Mouse (Mus musculus) limb, embryonic 12.5 days (tissue): ENCODE results near the gene H3f3b. TPM values are rescaled to one million over a fixed set of nuclear protein-coding genes. Genes with fewer than 3 reads are reported as not detected.

Experiments used
- ATAC-seq: fragments of 200-750 bp; cut with Nextera tagmentation; 2 replicates; pipeline ENCODE4 v1.8.0; 2017; ENCODE audit warnings: low read depth, moderate TSS enrichment; ENCODE audit not compliant: insufficient number of reproducible peaks, insufficient read depth, low FRiP score, low TSS enrichment
- H3K27ac ChIP-seq: fragments of 300-500 bp; sonication (generic); 2 replicates; pipeline ENCODE4 v1.5.1; 2016; ENCODE audit warnings: mild to moderate bottlenecking, moderate library complexity
- H3K27me3 ChIP-seq: fragments of 300-500 bp; sonication (generic); 2 replicates; pipeline ENCODE4 v1.6.1; 2016; ENCODE audit warnings: mild to moderate bottlenecking, moderate library complexity
- H3K36me3 ChIP-seq: fragments of 300-500 bp; sonication (generic); 2 replicates; pipeline ENCODE4 v1.6.1; 2016; ENCODE audit warnings: mild to moderate bottlenecking, moderate library complexity
- H3K4me1 ChIP-seq: fragments of 300-500 bp; sonication (generic); replicated peaks from 2 replicates; pipeline ENCODE4 v1.6.1; 2016
- H3K4me2 ChIP-seq: fragments of 300-500 bp; sonication (generic); 2 replicates; pipeline ENCODE4 v1.6.1; 2016; ENCODE audit warnings: mild to moderate bottlenecking, moderate library complexity
- H3K4me3 ChIP-seq: fragments of 300-500 bp; sonication (generic); replicated peaks from 2 replicates; pipeline ENCODE4 v1.5.1; 2016; ENCODE audit warnings: mild to moderate bottlenecking
- H3K9ac ChIP-seq: fragments of 300-500 bp; sonication (generic); replicated peaks from 2 replicates; pipeline ENCODE4 v1.6.1; 2016; ENCODE audit warnings: mild to moderate bottlenecking, moderate library complexity
- H3K9me3 ChIP-seq: fragments of 300-500 bp; sonication (generic); 2 replicates; pipeline ENCODE4 v1.6.1; 2016; ENCODE audit warnings: mild to moderate bottlenecking, moderate library complexity
- WGBS: fragments of 180-500 bp; shearing (Covaris S2); methylation state at CpG from one replicate; pipeline ENCODE4 v1.1.7; 2016; 5-methylcytosine and 5-hydroxymethylcytosine counted together
- polyA plus RNA-seq: library from polyadenylated mRNA; unstranded; fragments of >200 nt; fragmentation: Nextera tagmentation; extraction: Ambion mirVana; gene quantifications from 2 replicates; pipeline ENCODE4 v1.2.1, GENCODE M21; 2016

The H3f3b gene
- polyA plus RNA-seq, 1 experiment from 2014 or later, result 2,474 TPM

DNA sequence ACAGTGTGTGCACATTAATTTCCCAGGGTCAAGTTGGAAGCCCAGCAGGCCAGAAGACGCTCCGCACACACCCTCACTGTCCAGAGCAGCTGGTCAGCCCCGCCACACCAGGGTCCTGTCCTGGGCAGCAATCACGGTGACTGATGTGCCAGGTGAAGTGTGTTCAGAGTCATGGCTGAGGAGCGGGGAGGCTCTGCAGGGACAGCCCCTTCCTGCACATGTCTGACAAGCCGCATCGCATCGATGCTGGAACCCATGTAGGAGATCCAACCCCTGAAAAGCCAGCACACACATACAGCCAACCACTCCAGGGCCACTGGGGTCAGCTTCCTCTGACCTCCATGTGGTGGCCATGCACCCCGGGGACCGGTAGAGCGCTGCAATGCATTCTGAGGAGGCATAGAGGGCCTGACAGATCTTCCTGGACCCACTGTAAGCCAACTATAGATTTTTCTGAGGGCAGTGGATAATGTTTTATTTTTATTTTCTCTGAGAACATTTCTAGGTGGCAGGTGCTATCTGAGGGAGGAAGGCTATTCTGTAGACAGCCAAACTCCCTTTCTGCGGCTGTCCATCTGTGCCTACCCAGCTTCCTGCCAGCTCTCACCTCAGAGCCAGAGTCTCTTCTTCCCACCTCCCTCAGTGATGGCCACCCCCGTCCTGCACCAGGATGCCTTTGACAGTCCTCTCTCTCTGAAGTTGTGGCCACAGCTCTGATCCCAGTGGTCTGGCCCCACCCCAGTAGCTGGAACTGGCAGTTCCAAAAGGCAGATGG lies 34.1 kb upstream of the H3f3b start:
- WGBS, result 90% methylated on average over 13 of the region's 13 CpGs
- Histone ChIP-seq H3K9me3 (no peaks in the 10 kb centered on the region), H3K4me2 (no peak overlapping the region), H3K27me3 (no peaks in the 10 kb centered on the region), H3K4me3 (no peak overlapping the region), H3K27ac (no peak overlapping the region), H3K4me1 (no peaks in the 10 kb centered on the region), H3K9ac (no peak overlapping the region), H3K36me3 (peaks cover 64% of the 10 kb centered on the region)
- ATAC-seq, result no peak

DNA sequence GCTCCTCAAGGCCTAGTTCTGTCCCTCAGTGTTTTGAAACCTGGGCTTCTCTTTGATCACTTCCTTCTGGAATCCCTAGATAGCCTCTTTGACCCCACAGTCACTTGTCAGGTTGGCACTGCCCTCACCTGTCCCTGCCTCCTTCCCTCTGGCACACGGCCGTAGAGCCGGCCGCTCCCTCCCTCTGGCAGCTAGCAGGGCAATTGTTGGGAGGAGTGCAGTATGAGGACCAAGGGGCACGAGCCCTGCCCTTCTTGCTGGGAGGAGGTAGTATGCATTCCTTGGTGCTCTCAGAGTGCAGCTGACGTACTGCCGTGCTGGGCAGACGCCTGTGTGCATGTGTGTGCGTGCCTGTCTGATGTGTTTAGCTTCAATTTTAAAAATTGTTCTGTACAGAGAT lies 32.8 kb upstream of the H3f3b start:
- Histone ChIP-seq H3K4me2 (no peak overlapping the region), H3K4me3 (no peak overlapping the region), H3K27me3 (no peaks in the 10 kb centered on the region), H3K36me3 (peaks cover 76% of the 10 kb centered on the region), H3K9ac (no peak overlapping the region), H3K9me3 (no peaks in the 10 kb centered on the region), H3K4me1 (no peaks in the 10 kb centered on the region), H3K27ac (peak overlapping the region; percentile 12; the same call in 1 of the 2 replicates)
- 85% methylated on average over 9 of the region's 9 CpGs for WGBS
- ATAC-seq, result no peak

DNA sequence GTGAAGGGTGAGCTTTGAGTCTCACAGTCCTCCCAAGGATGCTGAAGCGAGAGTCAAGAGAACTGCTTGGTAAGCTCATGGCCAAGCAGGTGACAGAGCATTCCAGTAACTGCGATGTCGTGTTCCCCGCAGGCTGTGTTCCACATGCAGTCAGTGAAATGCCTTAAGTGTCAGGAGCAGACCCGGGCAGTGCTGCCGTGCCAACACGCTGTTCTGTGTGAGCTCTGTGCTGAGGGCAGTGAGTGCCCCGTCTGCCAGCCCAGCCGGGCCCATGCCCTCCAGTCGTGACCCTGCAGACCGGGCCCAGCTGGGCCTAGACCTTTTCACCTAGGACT lies 31.9 kb upstream of the H3f3b start:
- H3K27me3 ChIP-seq, result no peaks in the 10 kb centered on the region
- H3K9ac ChIP-seq, result no peak overlapping the region
- H3K9me3 ChIP-seq, result no peaks in the 10 kb centered on the region
- no peak overlapping the region for H3K4me3 ChIP-seq
- H3K4me2 ChIP-seq, result no peak overlapping the region
- ATAC-seq, result no peak
- peaks cover 86% of the 10 kb centered on the region for H3K36me3 ChIP-seq
- no peak overlapping the region for H3K27ac ChIP-seq
- H3K4me1 ChIP-seq, result no peaks in the 10 kb centered on the region
- WGBS, result 93% methylated on average over 11 of the region's 11 CpGs

DNA sequence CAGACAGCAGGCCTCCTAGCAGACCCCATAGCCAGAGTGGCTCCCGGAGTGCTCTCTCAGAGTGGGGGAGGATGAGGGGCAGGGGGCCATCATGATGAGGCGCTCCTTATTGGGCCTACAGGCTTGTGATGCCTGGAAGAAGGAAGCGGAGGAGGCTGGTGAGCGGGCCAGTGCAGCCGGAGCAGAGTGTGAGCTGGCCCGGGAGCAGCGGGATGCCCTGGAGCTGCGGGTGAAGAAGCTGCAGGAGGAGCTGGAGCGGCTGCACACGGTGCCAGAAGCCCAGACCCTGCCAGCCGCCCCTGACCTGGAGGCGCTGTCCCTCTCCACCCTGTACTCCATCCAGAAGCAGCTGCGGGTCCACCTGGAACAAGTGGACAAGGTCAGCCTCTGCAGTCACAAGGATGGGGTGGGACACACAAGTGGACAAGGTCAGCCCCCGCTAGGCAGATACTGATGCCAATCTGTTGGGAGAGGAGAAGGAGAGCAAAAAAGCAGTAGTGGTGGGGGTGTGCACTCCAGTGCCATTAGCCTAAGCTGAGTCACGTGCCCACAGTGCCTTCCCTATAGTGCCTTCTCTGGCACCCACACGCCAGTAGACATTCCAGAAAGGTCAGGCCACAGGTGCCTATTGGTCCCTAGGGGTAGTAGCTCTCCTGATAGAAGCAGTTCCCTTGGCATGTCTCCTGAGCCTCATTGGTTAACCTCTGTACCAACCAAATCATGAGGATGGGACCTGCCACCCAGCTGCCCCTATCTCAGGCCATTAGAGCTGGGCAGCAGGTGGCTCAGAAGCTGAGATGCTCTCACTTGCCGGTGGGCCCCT lies 31.3 kb upstream of the H3f3b start:
- Histone ChIP-seq H3K27me3 (no peaks in the 10 kb centered on the region), H3K4me1 (no peaks in the 10 kb centered on the region), H3K9me3 (no peaks in the 10 kb centered on the region), H3K4me3 (no peak overlapping the region), H3K9ac (no peak overlapping the region), H3K36me3 (peaks cover 92% of the 10 kb centered on the region), H3K4me2 (no peak overlapping the region), H3K27ac (no peak overlapping the region)
- WGBS, result 95% methylated on average over 17 of the region's 17 CpGs
- no peak for ATAC-seq

DNA sequence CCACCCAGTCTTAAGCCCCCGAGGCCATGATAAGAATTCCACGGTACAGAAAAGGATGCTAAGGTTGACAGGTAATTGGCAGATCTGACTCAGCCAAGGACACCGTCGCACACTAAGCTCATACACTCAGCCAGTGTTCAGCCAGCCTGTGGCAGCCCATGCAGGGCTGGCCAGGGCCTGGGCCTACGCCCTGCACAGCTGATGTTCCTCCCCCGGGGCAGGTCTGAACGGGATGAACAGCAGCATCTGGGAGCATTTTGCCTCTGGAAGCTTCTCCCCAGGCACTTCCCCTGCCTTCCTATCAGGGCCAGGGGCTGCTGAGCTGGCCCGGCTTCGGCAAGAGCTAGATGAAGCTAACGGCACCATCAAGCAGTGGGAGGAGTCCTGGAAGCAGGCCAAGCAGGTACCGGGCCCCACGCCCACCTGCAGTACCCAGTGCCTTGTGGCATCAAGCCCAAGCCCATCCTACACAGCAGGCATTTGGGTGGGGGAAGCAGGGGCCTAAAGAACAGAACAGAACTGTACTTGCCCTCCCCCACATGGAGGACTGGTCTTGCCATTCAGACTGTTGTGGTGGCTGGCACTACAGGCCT lies 30.4 kb upstream of the H3f3b start:
- Histone ChIP-seq H3K4me1 (no peaks in the 10 kb centered on the region), H3K9me3 (no peaks in the 10 kb centered on the region), H3K27ac (no peak overlapping the region), H3K36me3 (peaks cover 100% of the 10 kb centered on the region), H3K4me3 (no peak overlapping the region), H3K4me2 (no peak overlapping the region), H3K27me3 (no peaks in the 10 kb centered on the region), H3K9ac (no peak overlapping the region; the same call in 1 of the 2 replicates)
- WGBS, result 81% methylated on average over 12 of the region's 12 CpGs
- no peak for ATAC-seq

DNA sequence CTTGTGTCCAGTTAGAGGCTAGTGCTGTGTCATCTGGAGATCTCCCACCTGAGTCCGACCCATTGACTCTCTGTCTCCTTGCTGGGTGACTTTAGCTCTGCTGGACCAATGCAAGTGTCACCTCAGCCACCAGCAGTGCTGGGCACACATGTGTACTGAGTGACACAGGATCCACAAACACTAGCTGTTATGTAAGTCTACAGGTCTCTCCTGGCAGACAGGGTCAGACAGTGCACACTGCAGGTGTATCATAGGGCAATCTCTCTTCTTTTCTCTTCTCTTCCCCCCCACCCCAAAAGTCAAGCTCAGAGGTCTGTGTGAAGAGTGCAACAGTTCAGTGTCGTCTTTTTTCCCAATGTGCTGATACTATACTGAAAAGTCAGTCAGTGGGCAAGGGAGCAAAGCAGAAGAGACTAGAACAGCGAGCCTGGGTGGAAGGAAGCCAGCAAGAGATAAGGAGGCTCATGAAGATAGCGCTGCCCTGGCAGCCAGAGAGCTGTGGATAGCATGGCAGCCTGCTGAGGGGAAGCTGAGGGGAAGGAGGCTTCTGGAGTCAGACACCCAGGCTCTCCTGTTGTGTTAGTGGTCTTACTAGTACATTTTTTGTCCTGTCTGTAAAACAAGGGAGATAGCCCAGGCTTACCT lies 29.6 kb upstream of the H3f3b start:
- Histone ChIP-seq H3K4me3 (no peak overlapping the region), H3K9ac (no peak overlapping the region), H3K27me3 (no peaks in the 10 kb centered on the region), H3K9me3 (no peaks in the 10 kb centered on the region), H3K36me3 (peaks cover 100% of the 10 kb centered on the region), H3K4me1 (no peaks in the 10 kb centered on the region), H3K27ac (no peak overlapping the region), H3K4me2 (no peak overlapping the region)
- 90% methylated on average over 4 of the region's 4 CpGs for WGBS
- ATAC-seq, result no peak

DNA sequence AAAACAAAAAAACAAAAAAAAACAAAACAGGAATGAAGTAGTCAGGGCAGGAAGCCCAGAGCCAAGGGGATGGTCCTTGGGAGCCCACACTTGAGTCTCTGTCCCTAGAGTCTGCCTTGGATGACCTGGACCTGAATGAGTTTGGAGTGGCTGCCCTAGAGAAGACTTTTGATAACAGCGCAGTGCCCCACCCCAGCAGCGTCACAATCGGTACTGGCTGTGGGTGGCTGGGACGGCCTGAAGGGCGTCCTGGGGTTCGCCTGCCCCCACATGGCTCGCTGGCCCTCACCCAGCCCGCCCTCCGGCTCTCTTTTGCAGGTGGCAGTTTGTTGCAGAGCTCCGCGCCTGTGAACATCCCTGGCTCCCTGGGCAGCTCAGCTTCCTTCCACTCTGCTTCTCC lies 28.1 kb upstream of the H3f3b start:
- no peak overlapping the region for H3K4me3 ChIP-seq
- H3K27me3 ChIP-seq, result no peaks in the 10 kb centered on the region
- no peaks in the 10 kb centered on the region for H3K9me3 ChIP-seq
- no peak overlapping the region for H3K9ac ChIP-seq
- no peak overlapping the region for H3K27ac ChIP-seq
- no peak overlapping the region for H3K4me2 ChIP-seq
- H3K36me3 ChIP-seq, result peaks cover 100% of the 10 kb centered on the region
- no peaks in the 10 kb centered on the region for H3K4me1 ChIP-seq
- ATAC-seq, result no peak
- WGBS, result 94% methylated on average over 11 of the region's 11 CpGs

DNA sequence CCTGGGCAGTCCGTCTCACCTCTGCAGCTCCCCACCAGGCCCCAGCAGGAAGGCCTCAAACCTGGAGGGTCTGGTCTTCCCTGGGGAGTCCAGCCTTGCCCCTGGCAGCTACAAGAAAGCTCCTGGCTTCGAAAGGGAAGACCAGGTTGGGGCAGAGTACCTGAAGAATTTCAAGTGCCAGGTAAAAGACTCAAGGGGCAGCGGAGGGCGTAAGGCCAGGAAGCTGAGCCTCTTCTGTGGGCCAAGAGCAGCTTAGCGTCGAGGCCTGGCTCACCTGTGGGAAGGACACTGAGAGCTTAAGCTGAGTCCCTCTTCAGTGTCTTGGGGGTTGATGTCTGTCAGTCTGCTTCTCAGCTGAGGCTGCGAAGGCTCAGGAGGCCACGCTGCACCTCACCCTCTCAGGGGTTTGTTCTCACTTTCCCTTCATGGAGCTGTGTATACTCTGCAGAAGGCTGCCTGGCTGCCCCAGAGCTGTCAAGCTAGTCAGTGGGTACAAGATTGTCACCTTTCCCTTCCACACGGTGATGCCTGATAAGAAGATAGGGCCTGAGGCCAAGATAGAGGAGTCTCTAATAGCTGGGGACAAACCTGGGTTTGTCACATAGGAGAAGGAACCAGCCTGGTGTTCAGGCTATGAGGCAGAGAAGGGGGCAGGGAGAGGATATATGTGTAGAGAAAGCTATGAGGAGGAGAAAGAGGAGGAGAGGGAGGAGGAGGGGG lies 25.9 kb upstream of the H3f3b start:
- Histone ChIP-seq H3K4me1 (no peaks in the 10 kb centered on the region), H3K9ac (no peak overlapping the region), H3K27me3 (no peaks in the 10 kb centered on the region), H3K4me3 (no peak overlapping the region), H3K4me2 (no peak overlapping the region), H3K27ac (no peak overlapping the region), H3K9me3 (peaks cover 8% of the 10 kb centered on the region; the same call in 1 of the 2 replicates), H3K36me3 (peaks cover 100% of the 10 kb centered on the region)
- 92% methylated on average over 9 of the region's 9 CpGs for WGBS
- no peak for ATAC-seq

DNA sequence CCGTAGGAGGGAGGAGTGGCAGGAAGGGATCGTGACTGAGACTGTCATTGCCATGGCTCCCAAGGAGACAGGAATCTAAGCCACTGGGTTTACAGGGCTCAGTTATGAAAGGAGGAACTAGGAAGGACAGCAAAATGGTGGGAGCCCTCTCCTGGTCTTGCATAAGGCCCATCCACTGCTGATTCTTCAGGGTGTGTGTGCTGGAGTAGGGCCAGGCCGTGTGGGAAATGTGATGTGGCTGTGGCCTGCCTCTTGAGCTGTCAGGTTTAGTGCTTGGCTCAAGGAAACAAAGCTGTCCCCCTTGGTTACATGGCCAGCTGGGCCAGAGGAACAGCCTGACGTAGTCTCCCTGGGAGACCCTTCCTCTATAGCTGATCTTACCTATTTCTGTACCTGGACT lies 22.4 kb upstream of the H3f3b start:
- H3K27me3 ChIP-seq, result no peaks in the 10 kb centered on the region
- ATAC-seq, result no peak
- 86% methylated on average over 4 of the region's 4 CpGs for WGBS
- H3K36me3 ChIP-seq, result peaks cover 100% of the 10 kb centered on the region
- peaks cover 10% of the 10 kb centered on the region; the same call in 1 of the 2 replicates for H3K9me3 ChIP-seq
- no peaks in the 10 kb centered on the region for H3K4me1 ChIP-seq
- no peak overlapping the region for H3K9ac ChIP-seq
- no peak overlapping the region for H3K27ac ChIP-seq
- no peak overlapping the region for H3K4me2 ChIP-seq
- no peak overlapping the region for H3K4me3 ChIP-seq

DNA sequence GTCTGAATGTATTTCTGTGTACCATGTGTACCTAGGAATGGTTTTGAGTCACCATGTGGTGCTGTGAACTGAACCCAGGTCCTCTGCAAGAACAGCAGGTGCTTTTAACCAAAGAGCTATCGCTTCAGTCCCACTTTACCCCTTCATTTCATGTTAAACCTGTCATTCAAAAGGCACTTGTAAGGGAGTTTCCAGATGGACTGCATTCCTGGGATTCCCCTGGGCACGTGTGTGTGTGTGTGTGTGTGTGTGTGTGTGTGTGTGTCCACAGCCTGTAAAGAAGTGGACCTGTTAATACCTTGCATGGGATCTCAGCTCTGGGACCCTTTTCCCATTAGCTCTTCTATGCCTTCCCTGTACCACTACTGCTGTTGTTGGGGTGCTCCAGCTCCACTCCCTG lies 21.8 kb upstream of the H3f3b start:
- no peak overlapping the region for H3K4me2 ChIP-seq
- H3K27ac ChIP-seq, result no peak overlapping the region
- 83% methylated on average over 2 of the region's 2 CpGs for WGBS
- H3K36me3 ChIP-seq, result peaks cover 100% of the 10 kb centered on the region
- no peak overlapping the region for H3K9ac ChIP-seq
- ATAC-seq, result no peak
- peaks cover 10% of the 10 kb centered on the region; the same call in 1 of the 2 replicates for H3K9me3 ChIP-seq
- H3K4me3 ChIP-seq, result no peak overlapping the region
- no peaks in the 10 kb centered on the region for H3K27me3 ChIP-seq
- H3K4me1 ChIP-seq, result no peaks in the 10 kb centered on the region
